Mouse (Mus musculus) kidney, postnatal 0 days (tissue): Measurements from ENCODE around the gene Ccdc71. TPM values are rescaled to one million over a fixed set of nuclear protein-coding genes. Genes with fewer than 3 reads are reported as not detected.

Experiments used
- ATAC-seq: fragments of 200-750 bp; cut with Nextera tagmentation; replicated peaks from 2 replicates; pipeline ENCODE4 v1.8.0; 2017; ENCODE audit warnings: low read depth, moderate number of reproducible peaks, moderate TSS enrichment, moderate library complexity; ENCODE audit not compliant: low FRiP score
- DNase-seq: peaks from one replicate; pipeline ENCODE4 v3.0.0-alpha.2; 2016; ENCODE audit warnings: low spot score
- H3K27ac ChIP-seq: fragments of 300-500 bp; sonication (generic); 2 replicates; pipeline ENCODE4 v1.5.1; 2014; ENCODE audit warnings: mild to moderate bottlenecking
- H3K27me3 ChIP-seq: fragments of 300-500 bp; sonication (generic); 2 replicates; pipeline ENCODE4 v1.6.1; 2014; ENCODE audit warnings: low read length, mixed read lengths; ENCODE audit not compliant: insufficient read depth
- H3K36me3 ChIP-seq: fragments of 300-500 bp; sonication (generic); 2 replicates; pipeline ENCODE4 v1.6.1; 2014; ENCODE audit warnings: low read length, mixed read lengths; ENCODE audit not compliant: insufficient read depth
- H3K4me1 ChIP-seq: fragments of 300-500 bp; sonication (generic); replicated peaks from 2 replicates; pipeline ENCODE4 v1.6.1; 2014; ENCODE audit warnings: antibody characterized with exemption, low read length, mixed read lengths; ENCODE audit not compliant: insufficient read depth
- H3K4me2 ChIP-seq: fragments of 300-500 bp; sonication (generic); 2 replicates; pipeline ENCODE4 v1.6.1; 2014; ENCODE audit warnings: mild to moderate bottlenecking, low read length, moderate library complexity, mixed read lengths
- H3K4me3 ChIP-seq: fragments of 300-500 bp; sonication (generic); replicated peaks from 2 replicates; pipeline ENCODE4 v1.5.1; 2014; ENCODE audit warnings: low read depth, low read length
- H3K9ac ChIP-seq: fragments of 300-500 bp; sonication (generic); 2 replicates; pipeline ENCODE4 v1.6.1; 2014; ENCODE audit warnings: low read depth, low read length
- H3K9me3 ChIP-seq: fragments of 300-500 bp; sonication (generic); replicated peaks from 2 replicates; pipeline ENCODE4 v1.6.1; 2016; ENCODE audit warnings: low read length, inconsistent platforms, mixed read lengths
- CTCF ChIP-seq: IDR thresholded peaks from 2 replicates; pipeline ENCODE4 v1.5.1; 2016; ENCODE audit warnings: antibody characterized with exemption, low read depth, mild to moderate bottlenecking, moderate library complexity
- WGBS: fragments of 180-500 bp; shearing (Covaris S2); extraction: QIAGEN DNeasy Blood & Tissue Kit; methylation state at CpG from one replicate; pipeline ENCODE4 v1.1.7; 2014; 5-methylcytosine and 5-hydroxymethylcytosine counted together
- polyA plus RNA-seq: library from polyadenylated mRNA; unstranded; fragments of >200 nt; fragmentation: Nextera tagmentation; extraction: Ambion mirVana; gene quantifications from 2 replicates; pipeline ENCODE4 v1.2.1, GENCODE M21; 2015

Ccdc71 gene
- polyA plus RNA-seq, 1 experiment from 2014 or later = 55.3 TPM

- no peaks in the 10 kb centered on the region for H3K27me3 ChIP-seq
- ATAC-seq = no peak
- H3K9me3 ChIP-seq = no peaks in the 10 kb centered on the region
- H3K36me3 ChIP-seq = peaks cover 18% of the 10 kb centered on the region
- H3K4me2 ChIP-seq = peak overlapping the region; percentile 86
- peak overlapping the region; percentile 47; the same call in 1 of the 2 replicates for H3K4me3 ChIP-seq
- 0 out of 2 replicates have a peak overlapping the region, but pooled peaks have one; percentile 31 for H3K9ac ChIP-seq
- WGBS = 33% methylated on average over 11 of the region's 11 CpGs
- DNase-seq = no peak
- peak overlapping the region; percentile 89 for H3K27ac ChIP-seq
- TF ChIP-seq CTCF = no peak
- peaks cover 13% of the 10 kb centered on the region for H3K4me1 ChIP-seq
These were observed 18.9 kb downstream of the Ccdc71 start for GRCm38 (mm10) chr9:108479241-108479640.

GRCm38 (mm10) chr9:108479721-108480351, 19.5 kb downstream of the Ccdc71 start, which contains the start of gene Lamb2:
Lamb2 (plus strand) TSS chr9:108479736.
- whole genome bisulfite sequencing = 5% methylated on average over 10 of the region's 10 CpGs
- H3K27ac ChIP-seq = peak within 1 kb of the TSS; percentile 89

GRCm38 (mm10) chr9:108480813-108481519, 20.6 kb downstream of the Ccdc71 start:
- Histone ChIP-seq H3K27ac (no peak overlapping the region), H3K9me3 (no peaks in the 10 kb centered on the region), H3K4me2 (peak overlapping the region; percentile 86; the same call in 1 of the 2 replicates), H3K4me1 (peaks cover 13% of the 10 kb centered on the region), H3K36me3 (peaks cover 32% of the 10 kb centered on the region), H3K4me3 (no peak overlapping the region), H3K9ac (peak overlapping the region; percentile 85; the same call in 1 of the 2 replicates), H3K27me3 (no peaks in the 10 kb centered on the region)
- ATAC-seq (no peak), DNase-seq (no peak)
- 88% methylated on average over 28 of the region's 28 CpGs for WGBS
- no peak for TF ChIP-seq CTCF

More at GRCm38 (mm10) chr9:108479721-108480351, 19.5 kb downstream of the Ccdc71 start, which contains the start of gene Lamb2:
- Histone ChIP-seq H3K4me2 (peak within 1 kb of the TSS; percentile 86), H3K36me3 (peaks cover 21% of the 10 kb centered on the region), H3K9ac (peak within 1 kb of the TSS; percentile 85), H3K4me3 (peak within 1 kb of the TSS; percentile 54), H3K4me1 (peaks cover 13% of the 10 kb centered on the region), H3K27me3 (no peaks in the 10 kb centered on the region), H3K9me3 (no peaks in the 10 kb centered on the region)
- no peak for TF ChIP-seq CTCF
- DNase-seq = peak; percentile 95
- peak; percentile 46; the same call in 1 of the 2 replicates for ATAC-seq

GRCm38 (mm10) chr9:108481520-108482210, 21.3 kb downstream of the Ccdc71 start:
- no peak overlapping the region for H3K4me2 ChIP-seq
- H3K4me1 ChIP-seq = peaks cover 13% of the 10 kb centered on the region
- no peak for ATAC-seq
- H3K36me3 ChIP-seq = peaks cover 39% of the 10 kb centered on the region
- no peak overlapping the region for H3K27ac ChIP-seq
- TF ChIP-seq CTCF = no peak
- H3K9ac ChIP-seq = 0 out of 2 replicates have a peak overlapping the region, but pooled peaks have one; percentile 27
- no peaks in the 10 kb centered on the region for H3K27me3 ChIP-seq
- H3K4me3 ChIP-seq = no peak overlapping the region
- 87% methylated on average over 19 of the region's 19 CpGs for WGBS
- no peaks in the 10 kb centered on the region for H3K9me3 ChIP-seq
- no peak for DNase-seq

- no peak overlapping the region for H3K4me3 ChIP-seq
- 88% methylated on average over 18 of the region's 18 CpGs for WGBS
- H3K9me3 ChIP-seq = no peaks in the 10 kb centered on the region
- ATAC-seq = no peak
- H3K4me2 ChIP-seq = no peak overlapping the region
- no peaks in the 10 kb centered on the region for H3K27me3 ChIP-seq
- no peak overlapping the region for H3K27ac ChIP-seq
- H3K36me3 ChIP-seq = peaks cover 55% of the 10 kb centered on the region
- DNase-seq = no peak
- TF ChIP-seq CTCF = no peak
- no peak overlapping the region for H3K9ac ChIP-seq
- H3K4me1 ChIP-seq = peaks cover 13% of the 10 kb centered on the region
These were observed 22.9 kb downstream of the Ccdc71 start for GRCm38 (mm10) chr9:108483051-108483790.
